Mouse (Mus musculus) large intestine, adult 2 months (tissue): ENCODE measurements at regions not wholly inside any gene's neighbourhood (a gene's known extent, or its start where the extent isn't known, plus 50 kb on each side); places are given as distances from the start of the nearest gene placed in this dataset.

ENCODE experiments used
- DNase-seq: peaks from one replicate; pipeline ENCODE4 v3.0.0-alpha.2; 2012; ENCODE audit warnings: low read depth, low spot score
- WGBS: fragments of 180-500 bp; shearing (Covaris S2); methylation state at CpG from one replicate; pipeline ENCODE4 v1.1.7; 2018; 5-methylcytosine and 5-hydroxymethylcytosine counted together

DNA sequence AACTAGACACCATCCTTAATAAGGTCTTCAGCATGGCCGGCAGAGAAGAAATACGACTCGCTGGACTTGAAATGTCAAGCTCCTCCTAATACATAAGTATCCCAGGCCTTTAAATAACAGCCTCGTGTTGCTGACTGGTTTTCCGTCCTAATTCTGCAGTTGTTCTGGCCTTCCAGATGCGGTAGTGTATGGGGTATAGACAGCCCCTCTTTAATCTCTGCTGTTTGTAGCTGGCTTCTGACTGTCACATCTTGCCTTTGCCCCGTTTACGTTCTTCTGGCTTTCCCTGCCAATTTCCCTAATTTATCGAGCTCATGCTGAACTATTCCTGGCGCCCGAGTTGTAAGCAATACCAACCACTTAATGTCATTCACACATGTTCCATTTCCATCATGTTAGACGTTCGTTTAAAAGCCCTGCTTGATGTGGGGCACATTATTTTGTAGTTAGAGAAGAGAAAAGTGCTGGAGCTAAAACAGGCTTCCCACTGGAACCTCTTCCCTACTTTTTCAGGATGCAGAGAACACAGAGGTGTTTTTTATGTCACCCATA is 1042.2 kb downstream of the Adgrl2 start:
- 73% methylated on average over 13 of the region's 13 CpGs for WGBS
- DNase-seq, result no peak

DNA sequence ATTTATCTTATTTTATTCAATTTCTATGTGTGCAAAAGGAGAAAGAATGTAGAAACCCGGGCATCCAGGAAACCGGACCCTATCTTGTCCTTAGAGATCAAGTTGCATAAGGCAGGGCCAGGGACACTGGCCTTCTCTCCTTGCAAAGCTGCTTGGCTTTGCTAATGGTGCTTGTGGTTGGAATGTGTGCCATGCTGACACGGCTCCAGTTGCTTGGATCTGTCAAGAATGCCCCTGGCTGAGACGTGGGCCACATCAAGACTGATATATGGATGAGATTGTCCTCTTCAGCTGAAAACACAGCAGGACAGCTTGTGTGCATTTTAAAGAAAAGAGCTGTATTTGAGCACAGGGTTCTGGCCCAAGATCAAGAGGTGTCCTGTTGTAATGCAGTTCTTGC is 1047.0 kb downstream of the Adgrl2 start:
- 76% methylated on average over 4 of the region's 4 CpGs for WGBS
- DNase-seq, result no peak

DNA sequence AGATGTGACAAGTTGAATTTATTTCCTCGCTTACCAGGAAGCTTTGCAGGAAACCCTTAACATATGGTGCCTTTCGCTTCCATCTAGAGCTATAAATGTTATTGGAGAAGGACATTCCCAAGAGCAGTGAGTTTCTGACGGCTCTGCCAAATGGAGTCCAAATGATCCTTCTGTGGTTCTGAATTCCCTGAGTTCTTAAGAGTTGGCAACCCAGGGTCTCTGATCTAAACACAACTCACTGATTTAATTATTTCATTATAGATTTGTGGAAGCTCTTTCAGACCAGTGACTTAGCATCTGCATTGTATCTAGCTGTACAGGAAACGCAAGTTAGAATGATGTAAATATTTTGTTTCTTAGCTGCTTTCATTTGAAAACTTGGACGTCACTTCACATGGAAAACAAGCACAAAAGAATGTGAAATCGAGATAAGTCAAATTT is 1059.5 kb downstream of the Adgrl2 start:
- WGBS, result 55% methylated on average over 6 of the region's 6 CpGs
- no peak for DNase-seq

DNA sequence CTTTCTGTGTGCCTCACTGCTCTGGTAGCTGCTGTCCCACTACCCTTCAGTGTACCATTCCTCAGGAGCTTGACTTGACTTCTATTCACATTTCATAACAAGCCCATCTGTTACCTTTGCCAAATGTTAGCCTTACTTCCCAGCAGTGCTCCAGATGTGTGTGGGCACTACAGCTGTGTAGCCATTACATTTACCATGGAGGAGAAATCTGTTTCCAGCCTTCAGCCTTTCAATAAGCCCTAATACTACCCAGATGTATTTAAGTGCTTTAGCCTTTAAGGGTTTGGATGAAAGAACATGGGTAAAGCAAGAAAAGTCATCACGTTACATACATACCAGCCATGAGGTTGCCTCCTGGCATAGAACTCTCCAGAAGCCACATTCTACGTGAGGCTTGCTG is 1068.0 kb downstream of the Ttll7 start:
- DNase-seq, result no peak
- 89% methylated on average over 2 of the region's 2 CpGs for WGBS

DNA sequence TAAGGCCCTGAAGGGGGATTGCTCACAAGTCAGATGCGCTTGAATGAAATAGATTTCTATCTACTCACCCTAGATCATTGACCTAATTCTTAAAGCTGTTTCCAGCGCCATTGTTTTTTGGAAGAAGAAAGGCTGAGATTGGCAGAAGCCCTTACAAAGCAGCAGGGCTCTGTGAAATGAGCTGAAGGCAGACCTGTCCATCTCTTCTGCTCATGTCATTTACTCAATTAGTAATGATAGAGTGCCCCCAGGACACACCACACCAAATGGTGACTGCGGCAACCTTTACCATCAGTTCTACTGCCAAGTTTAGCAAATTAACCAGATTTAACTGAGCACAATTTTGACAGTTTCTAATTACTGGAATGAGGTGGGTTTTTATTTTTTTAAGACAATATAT is 1067.5 kb downstream of the Ttll7 start:
- no peak for DNase-seq
- WGBS, result 98% methylated on average over 3 of the region's 3 CpGs

DNA sequence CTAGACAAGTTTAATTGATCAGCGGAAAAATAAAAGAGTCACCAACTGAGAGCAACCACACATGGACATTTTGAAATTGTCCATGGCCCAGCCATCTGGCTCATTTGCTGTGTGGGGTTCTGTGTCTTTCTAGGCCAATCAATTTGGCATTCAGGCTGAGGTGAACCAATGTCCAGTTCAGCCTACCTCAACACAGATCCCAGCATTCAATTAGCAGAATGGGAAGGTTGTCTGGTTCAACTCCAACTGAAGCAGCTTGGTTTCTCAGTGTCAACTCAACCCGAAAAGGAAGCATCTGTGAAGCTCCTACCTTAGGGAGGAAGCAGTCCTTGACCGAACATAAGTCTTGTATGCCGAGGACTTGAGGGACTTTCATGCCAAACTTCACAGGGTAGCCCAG is 1067.0 kb downstream of the Ttll7 start:
- 93% methylated on average over 4 of the region's 4 CpGs for WGBS
- DNase-seq, result no peak

DNA sequence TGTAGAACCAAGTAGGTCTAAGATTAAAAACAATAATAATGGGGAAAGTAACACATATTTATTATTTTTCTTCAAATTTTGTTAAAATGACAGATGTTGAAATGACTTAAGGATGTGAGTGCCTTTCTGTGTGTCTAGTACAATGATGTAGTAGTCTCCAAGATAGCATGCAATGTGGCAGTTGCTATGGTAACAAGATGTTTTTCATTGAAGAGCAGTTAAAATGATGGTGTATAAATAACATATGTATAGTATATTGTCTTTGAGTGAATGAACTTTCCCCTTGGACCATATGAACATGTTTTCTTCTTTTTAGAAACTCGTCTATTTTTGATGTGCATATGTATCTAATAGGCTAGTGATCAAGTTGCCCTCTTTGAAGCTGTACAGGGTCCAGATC is 1044.6 kb downstream of the Ttll7 start:
- DNase-seq, result no peak

DNA sequence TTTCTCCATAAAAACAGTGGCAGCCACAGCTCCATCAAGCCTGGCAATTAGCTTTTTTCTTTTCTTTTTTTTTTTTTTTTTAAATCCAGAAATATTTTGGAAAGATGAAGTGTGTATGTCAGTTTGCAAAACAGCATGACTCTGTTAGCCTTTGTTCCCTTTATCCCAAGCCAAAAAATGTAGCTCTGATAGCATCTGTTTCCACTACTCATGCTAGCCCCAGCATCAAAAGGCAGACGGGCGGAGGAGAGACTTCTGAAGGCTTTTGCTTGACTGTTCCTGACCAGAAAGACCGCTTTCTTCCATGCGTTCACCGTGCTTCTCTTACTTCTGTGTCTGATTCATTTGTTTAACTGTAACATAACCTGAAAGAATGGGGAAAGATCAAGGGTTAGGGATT is 1039.5 kb downstream of the Ttll7 start:
- 84% methylated on average over 5 of the region's 5 CpGs for WGBS

More for the DNA sequence above, 1044.6 kb downstream of the Ttll7 start:
- WGBS, result 39% methylated on average over 1 of the region's 1 CpGs

DNA sequence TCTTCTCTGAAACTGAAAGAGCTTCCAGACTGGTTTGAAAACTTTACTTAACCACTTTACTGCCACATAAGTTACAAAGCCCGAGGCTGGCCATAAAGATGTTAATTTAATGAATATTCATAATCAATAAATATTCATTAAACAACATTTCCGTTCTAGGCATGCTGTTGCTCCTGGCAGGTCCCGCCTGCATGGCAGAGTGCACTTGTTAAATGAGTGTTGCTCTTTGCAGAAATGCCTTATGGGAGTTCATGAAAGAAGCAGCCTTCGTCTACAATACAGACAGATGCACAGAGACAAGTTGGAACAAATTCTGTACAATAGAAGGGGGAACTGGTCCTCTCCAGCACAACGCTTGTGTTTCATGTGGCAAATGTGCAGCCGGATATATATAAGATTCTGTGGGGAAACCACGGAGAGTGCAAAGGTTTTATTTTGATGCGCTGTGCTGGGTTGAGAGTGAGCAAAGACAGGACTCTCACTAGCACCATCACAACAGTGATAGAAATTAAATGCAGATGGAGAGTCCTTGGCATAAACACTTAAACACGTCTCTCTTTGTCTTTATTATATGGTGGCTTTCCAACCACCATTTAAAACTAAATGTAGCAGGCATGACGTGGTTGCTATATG is 1034.2 kb downstream of the Ttll7 start:
- 76% methylated on average over 10 of the region's 10 CpGs for WGBS
- DNase-seq, result no peak

More for the DNA sequence above, 1039.5 kb downstream of the Ttll7 start:
- no peak for DNase-seq

DNA sequence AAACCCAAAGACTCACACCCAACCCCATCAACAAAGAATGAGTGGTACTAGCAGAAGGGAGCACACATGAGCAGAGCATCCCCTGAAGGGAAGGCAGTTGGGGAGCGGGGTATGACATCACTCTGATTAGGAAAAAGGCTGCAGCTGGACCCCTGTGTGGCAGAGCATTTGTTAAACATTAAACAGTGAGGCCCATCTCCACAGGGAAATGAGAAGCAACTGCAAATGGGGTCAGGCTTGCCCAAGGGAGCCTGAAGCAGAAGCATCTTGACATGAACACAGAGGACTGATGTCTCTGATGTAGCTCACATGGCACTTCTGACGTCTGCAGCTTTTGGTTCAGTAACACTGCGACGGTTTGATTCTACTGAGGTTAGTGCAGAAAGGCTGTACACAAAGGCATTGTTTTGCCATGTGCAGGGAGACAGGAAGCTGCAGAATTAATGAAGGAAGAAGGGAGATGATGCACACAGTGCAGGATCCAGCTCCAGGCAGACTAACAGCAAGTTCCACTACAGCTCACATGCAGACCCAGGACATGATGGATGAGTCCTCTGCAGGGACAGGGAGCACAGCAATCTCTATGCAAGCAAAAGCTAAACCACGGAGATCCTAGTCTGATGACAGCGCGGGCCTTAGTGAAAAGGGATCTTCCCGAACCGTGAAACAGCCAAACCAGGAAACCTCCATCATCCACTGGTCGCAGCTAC is 1030.9 kb downstream of the Ttll7 start:
- 65% methylated on average over 10 of the region's 10 CpGs for WGBS
- no peak for DNase-seq

DNA sequence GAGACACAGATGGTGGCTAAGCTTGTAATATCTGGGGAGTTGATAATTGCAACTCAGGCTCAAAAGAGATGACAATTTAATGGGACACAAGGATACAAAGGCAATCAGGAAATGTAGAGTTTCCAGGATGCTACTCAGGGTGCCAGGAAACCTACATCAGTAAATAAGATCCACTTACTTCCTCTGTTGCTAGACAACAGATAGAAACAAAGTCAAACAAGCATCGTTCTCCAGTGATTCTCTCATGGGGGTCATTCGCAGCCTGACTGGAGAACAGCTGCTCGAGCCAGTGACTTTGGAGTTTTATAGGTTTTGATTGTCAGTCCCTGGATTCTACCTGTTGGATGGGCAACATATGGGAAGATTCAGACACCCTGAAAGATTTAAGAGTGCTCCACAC is 1026.5 kb downstream of the Ttll7 start:
- 46% methylated on average over 3 of the region's 3 CpGs for WGBS

DNA sequence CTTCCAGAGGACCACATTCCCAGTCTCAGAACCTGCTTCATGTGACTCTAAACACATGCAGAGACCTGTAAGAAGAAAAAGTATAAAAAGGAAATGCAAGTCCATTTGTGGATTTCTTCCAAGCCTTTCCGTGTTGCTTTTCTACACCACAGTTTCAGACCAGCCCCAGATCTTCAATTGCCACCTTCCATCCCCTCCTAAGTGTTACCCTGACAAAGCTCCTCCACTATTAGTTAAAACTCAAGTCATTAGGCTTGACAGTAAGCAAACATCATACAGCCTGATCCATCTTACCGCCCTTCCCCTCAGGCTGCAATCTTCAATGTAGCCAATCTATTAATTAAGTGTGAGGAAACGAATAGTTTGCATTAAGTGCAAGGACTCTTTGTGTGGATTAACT is 1016.1 kb downstream of the Ttll7 start:
- no peak for DNase-seq
- WGBS, result 60% methylated on average over 3 of the region's 3 CpGs

More for the DNA sequence above, 1026.5 kb downstream of the Ttll7 start:
- no peak for DNase-seq

DNA sequence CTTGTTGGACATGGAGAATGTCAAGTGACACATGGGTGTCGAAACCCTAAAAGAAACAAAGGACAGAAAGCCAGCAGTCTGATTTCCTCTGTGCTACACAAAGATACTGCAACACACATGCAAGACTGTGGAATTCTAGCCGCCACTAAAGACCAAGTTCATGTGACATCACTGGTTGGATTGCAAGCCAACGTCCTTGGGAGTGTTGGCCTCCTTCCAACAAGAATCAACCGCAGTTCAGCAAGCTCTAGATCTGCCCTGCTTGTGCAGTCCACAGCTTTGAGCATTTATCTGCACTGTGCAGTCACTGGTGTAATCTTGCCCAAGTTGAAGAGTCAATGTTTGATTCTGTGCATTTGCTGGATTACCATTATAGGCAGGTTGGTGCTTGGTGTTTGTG is 1001.2 kb downstream of the Ttll7 start:
- WGBS, result 40% methylated on average over 4 of the region's 4 CpGs
- DNase-seq, result no peak

DNA sequence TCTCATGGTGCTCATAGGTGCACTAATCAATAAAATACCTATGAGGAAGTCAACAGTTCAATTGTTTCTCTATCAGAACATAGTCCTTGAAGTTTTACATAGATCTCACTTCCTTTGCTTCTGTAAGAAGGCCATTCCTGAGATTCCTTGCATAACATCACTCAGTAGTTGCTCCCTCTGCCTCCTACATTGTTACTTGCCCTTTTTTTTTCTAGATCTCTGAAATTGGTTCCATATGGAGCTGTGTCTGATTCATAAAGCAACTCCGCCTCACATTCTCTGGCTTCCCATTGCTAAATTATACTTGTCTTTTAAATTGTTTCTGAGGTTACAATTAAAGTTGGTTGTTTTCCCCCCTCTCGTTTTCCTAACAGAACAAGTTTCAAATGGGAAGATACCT is 1000.7 kb downstream of the Ttll7 start:
- no peak for DNase-seq
- 90% methylated on average over 2 of the region's 2 CpGs for WGBS

DNA sequence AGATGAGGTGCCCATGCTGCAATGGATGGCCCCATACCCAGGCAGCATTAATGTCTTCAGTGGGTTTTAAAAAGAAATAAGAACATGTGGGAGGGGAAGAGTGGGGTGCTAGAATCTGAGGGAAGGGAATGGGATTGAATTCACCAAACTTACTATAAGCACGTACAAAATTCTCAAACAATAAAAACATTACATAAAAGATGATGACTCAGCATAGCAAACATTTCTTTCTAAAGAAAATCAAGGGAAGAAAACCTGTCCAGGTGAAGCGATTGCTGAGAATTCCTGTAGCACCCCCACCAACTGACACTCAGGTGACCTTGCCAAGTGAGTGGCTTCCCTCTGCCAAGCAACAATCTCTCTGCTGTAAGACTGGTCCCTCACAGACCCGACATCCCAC is 989.2 kb downstream of the Ttll7 start:
- DNase-seq, result no peak
- WGBS, result 28% methylated on average over 3 of the region's 3 CpGs

DNA sequence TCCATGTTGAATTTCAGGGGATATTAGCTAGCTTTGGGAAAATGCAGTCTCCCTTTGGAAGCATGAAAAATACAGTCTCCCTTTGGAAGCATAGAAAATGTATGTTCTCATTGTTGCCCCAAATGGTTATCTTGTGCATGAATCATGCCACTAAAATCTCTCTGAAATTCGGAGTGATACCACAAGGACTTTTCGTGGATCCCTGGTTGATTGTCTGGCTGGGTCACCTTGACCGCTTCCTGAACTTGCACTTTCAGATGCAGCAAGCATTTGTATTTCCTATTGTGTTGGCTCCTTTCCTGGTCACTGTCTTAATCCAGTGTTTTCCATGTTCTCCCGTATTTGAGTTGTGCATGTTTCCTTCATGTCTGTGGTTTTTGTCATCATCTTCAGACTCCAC is 986.6 kb downstream of the Ttll7 start:
- WGBS, result 74% methylated on average over 4 of the region's 4 CpGs

DNA sequence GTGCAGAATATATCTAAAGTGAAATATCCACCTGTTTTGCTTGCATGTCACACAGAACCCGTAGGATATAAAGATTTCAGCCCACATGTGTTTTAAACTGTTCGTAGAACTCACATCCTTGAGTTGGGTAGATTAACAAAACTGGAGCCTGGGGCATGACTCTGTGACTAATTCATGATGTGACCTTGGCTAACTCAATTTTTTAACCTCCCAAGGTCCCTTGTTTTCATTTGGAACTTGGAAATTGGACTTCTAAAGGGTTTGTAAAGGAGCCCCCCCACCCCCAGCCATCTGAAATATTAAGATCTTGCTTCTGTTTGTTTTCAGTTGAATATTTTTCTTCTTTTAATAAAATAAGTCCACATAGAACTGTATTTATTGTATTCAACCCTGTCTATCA is 983.5 kb downstream of the Ttll7 start:
- WGBS, result 85% methylated on average over 2 of the region's 2 CpGs
- no peak for DNase-seq

More for the DNA sequence above, 986.6 kb downstream of the Ttll7 start:
- no peak for DNase-seq

DNA sequence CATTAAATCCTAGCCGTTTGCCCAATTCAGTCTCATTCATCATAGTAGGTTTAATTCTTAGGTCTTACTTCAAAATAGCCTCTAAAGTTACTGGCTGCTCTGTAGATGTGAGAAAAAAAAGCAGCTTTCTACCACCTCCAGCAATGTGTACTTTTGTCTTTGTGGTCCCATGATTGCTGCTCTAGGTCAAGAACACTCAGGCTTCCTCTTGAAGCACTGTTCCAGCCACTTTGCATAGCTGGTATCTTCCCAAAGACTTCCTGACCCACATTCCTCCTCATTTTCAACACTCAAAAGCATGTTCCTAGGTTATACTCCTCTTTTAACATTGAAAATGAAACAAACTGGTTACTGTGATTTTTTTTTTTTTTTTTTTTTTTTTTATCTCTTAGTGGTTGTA is 973.2 kb downstream of the Ttll7 start:
- DNase-seq, result no peak
- 79% methylated on average over 1 of the region's 1 CpGs for WGBS

DNA sequence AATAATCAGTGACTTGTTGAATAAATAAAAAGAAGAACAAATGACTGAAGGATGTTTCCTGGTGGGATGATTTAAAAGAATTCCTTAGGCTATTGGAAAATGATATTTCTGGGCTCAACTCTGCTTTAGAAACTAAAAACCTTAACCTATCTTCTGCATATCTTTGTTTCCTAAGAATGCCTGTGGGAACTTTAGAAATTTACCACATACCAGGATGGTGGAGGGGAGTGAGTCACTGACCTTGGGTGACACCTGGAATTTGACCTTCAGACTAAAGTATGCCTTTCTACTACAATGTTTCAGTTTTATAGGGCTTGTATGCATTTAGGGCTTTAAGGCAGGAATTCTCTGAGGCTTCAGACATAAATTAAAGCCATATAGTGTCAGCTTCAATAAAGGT is 972.3 kb downstream of the Ttll7 start:
- no peak for DNase-seq

DNA sequence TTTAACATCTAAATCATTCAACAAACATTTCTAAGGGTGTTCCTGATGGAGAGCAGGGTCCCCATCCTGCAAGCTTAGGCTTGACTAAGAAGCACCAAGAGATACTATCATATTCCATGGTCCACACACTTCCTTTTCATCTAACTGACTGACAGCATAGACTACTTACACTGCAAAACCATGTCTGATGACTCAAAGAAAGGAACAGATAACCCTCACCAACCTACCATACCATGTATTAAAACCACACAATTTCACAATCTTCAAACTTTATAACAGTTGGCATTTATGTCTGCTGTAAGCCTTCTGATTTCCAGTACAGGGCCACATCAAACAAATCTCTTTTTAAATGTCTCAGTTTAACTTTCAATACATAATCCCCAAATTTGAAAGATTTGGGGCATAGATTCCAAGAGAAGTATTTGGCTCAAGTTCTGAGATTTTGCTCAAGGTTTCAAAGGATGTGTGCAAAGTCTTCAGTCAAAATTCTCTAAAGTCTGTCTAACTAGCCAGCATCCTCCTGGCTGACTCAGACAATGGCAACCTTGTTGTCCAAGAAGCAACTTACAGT is 962.0 kb downstream of the Ttll7 start:
- DNase-seq, result no peak

DNA sequence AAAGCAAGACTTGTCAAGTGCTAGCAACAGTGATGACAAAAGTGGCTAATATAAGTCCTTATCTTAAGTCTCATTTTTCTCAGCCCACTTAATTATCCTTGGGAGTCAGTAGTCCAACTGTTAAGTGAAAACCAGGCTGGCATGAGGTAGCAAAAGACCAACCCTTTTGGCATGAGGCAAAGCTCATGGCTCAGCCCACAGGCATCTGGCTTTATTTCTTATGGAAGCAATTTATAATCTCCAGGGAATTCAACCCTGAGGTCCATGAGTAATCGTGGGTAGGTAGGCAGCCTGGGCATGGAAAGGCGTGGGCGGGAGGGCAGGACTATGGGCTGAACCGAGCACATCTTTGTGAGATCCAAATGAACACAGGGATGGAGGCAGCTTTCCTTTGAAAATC is 950.4 kb downstream of the Ttll7 start:
- 83% methylated on average over 4 of the region's 4 CpGs for WGBS
- no peak for DNase-seq
